Mouse (Mus musculus): ENCODE results near the gene Padi2. TPM values are rescaled to one million over a fixed set of nuclear protein-coding genes. Genes with fewer than 3 reads are reported as not detected.
A peak's percentile ranks its signal among the peaks of the same experiment; 100 is the strongest.

Padi2 gene
- polyA plus RNA-seq, 1 experiment from 2014 or later, result 3.8 TPM

DNA sequence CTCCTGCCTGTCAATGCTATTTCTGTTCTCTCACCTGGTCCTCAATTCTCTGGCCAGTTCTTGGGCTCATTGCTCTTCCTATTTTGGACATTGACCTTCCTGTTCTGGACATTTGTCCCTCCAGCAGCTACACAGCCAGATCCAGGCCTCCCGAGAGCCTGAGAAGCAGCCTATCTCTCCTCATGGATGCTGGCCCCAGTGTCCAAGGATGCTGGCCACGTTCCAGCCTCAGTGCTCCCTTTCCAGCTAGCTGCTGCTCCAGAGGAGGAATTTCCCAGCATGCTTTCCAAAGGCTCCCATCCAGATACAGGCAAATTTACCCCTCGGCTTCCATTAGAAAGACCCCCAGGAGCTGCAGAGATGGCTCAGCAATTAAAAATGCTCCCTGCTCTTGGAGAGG is 44.4 kb downstream of the Padi2 start:
- Histone ChIP-seq H3K9ac (ENCODE audit: low read depth, low read length) (no peak overlapping the region), H3K36me3 (ENCODE audit: control insufficient read depth, insufficient read depth, low read length) (no peaks in the 10 kb centered on the region), H3K9me3 (replicated peaks; ENCODE audit: control insufficient read depth, low read length) (no peaks in the 10 kb centered on the region), H3K27me3 (ENCODE audit: control insufficient read depth, insufficient read depth, low read length) (0 out of 2 replicates have a peak, but pooled peaks cover 2% of the 10 kb centered on the region), H3K4me1 (ENCODE audit: control insufficient read depth, insufficient read depth, low read length) (0 out of 2 replicates have a peak, but pooled peaks cover 2% of the 10 kb centered on the region), H3K4me2 (no peak overlapping the region), H3K27ac (ENCODE audit: low read depth, low read length) (no peak overlapping the region), H3K4me3 (ENCODE audit: low read depth, low read length) (no peak overlapping the region)
- 69% methylated on average over 3 of the region's 3 CpGs for WGBS (ENCODE audit: insufficient replicate concordance)
- no peak for ATAC-seq (replicated peaks; ENCODE audit: insufficient number of reproducible peaks, low FRiP score, low TSS enrichment)

DNA sequence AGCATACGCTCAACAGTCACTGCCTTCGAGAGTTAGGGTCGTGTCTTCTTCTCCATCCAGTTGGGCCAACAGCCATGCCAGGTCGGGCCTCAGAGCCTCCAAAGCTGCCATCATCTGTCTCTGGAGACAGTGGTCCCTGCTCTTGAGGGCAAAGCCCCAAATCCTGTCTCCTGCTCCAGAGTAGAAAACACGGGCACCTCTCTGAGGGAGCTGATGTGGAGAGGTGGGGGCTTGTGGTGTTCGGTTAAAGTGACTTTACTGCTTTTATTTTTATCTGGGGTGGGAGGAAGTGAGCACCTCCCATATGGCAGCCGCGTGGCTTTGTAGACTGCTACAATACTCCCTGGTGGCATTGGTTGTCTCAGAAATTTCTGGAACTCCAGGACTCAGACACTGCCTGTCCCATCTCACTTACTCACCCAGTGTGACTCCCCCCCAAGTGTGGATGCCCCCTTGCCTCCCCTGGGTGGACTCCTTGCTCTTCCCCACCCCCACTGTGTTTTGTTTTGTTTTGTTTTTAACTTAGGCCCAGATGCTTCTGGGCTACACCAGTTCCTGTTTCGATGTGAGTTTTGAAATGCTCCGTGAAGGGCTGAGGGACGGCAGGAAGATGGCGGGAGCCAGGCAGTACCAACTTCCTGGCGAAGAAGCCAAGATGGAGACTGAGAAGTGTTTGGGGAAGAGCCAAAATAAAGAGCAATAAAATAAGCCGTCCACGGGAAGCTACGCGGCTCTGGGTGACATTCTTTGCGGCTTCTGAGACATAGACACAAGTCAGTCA is 45.9 kb downstream of the Padi2 start:
- H3K4me3 ChIP-seq (ENCODE audit: low read depth, low read length), result no peak overlapping the region
- H3K9ac ChIP-seq (ENCODE audit: low read depth, low read length), result no peak overlapping the region
- H3K4me1 ChIP-seq (ENCODE audit: control insufficient read depth, insufficient read depth, low read length), result 0 out of 2 replicates have a peak, but pooled peaks cover 2% of the 10 kb centered on the region
- no peaks in the 10 kb centered on the region for H3K36me3 ChIP-seq (ENCODE audit: control insufficient read depth, insufficient read depth, low read length)
- 85% methylated on average over 18 of the region's 18 CpGs for WGBS (ENCODE audit: insufficient replicate concordance)
- H3K4me2 ChIP-seq, result no peak overlapping the region
- no peak overlapping the region for H3K27ac ChIP-seq (ENCODE audit: low read depth, low read length)
- ATAC-seq (replicated peaks; ENCODE audit: insufficient number of reproducible peaks, low FRiP score, low TSS enrichment), result no peak
- H3K27me3 ChIP-seq (ENCODE audit: control insufficient read depth, insufficient read depth, low read length), result no peaks in the 10 kb centered on the region
- H3K9me3 ChIP-seq (replicated peaks; ENCODE audit: control insufficient read depth, low read length), result no peaks in the 10 kb centered on the region

- Histone ChIP-seq H3K9me3 (replicated peaks; ENCODE audit: control insufficient read depth, low read length) (no peaks in the 10 kb centered on the region), H3K27ac (ENCODE audit: low read depth, low read length) (peak overlapping the region; percentile 50; the same call in 1 of the 2 replicates), H3K4me3 (ENCODE audit: low read depth, low read length) (peak overlapping the region; percentile 42), H3K9ac (ENCODE audit: low read depth, low read length) (peak overlapping the region; percentile 62), H3K36me3 (ENCODE audit: control insufficient read depth, insufficient read depth, low read length) (no peaks in the 10 kb centered on the region), H3K4me2 (peak overlapping the region; percentile 77), H3K27me3 (ENCODE audit: control insufficient read depth, insufficient read depth, low read length) (no peaks in the 10 kb centered on the region), H3K4me1 (ENCODE audit: control insufficient read depth, insufficient read depth, low read length) (peaks cover 9% of the 10 kb centered on the region; the same call in 1 of the 2 replicates)
- no peak for ATAC-seq (replicated peaks; ENCODE audit: insufficient number of reproducible peaks, low FRiP score, low TSS enrichment)
- WGBS (ENCODE audit: insufficient replicate concordance), result 14% methylated on average over 17 of the region's 17 CpGs
Measured at GRCm38 (mm10) chr4:140957131-140957702, 51.1 kb downstream of the Padi2 start.

DNA sequence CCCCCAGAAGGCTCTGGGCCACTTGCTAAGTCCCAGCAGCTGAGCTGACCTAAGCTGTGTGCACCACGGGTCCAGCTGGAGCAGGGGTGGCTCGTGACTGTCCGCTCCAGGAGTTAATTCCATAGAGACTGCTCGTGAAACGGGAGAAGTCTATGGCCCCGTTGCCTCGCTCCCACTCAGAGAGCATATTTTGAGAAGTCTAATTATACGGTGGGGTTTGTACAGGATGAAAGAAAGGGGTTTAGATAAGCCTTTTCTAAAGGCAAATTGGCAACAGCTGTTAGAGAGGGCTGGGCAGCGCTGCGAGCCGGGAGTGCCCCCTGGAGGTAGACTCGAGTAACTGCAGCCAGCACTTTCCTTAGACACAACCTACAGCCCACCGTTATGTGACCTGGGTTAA is 51.6 kb downstream of the Padi2 start:
- H3K9me3 ChIP-seq (replicated peaks; ENCODE audit: control insufficient read depth, low read length), result no peaks in the 10 kb centered on the region
- ATAC-seq (replicated peaks; ENCODE audit: insufficient number of reproducible peaks, low FRiP score, low TSS enrichment), result no peak
- H3K4me2 ChIP-seq, result peak overlapping the region; percentile 77
- no peaks in the 10 kb centered on the region for H3K36me3 ChIP-seq (ENCODE audit: control insufficient read depth, insufficient read depth, low read length)
- H3K4me3 ChIP-seq (ENCODE audit: low read depth, low read length), result peak overlapping the region; percentile 42
- H3K4me1 ChIP-seq (ENCODE audit: control insufficient read depth, insufficient read depth, low read length), result peaks cover 14% of the 10 kb centered on the region
- peak overlapping the region; percentile 50; the same call in 1 of the 2 replicates for H3K27ac ChIP-seq (ENCODE audit: low read depth, low read length)
- no peaks in the 10 kb centered on the region for H3K27me3 ChIP-seq (ENCODE audit: control insufficient read depth, insufficient read depth, low read length)
- WGBS (ENCODE audit: insufficient replicate concordance), result 2% methylated on average over 13 of the region's 13 CpGs
- peak overlapping the region; percentile 62 for H3K9ac ChIP-seq (ENCODE audit: low read depth, low read length)

GRCm38 (mm10) chr4:140958319-140958718 is 52.2 kb downstream of the Padi2 start:
- 51% methylated on average over 6 of the region's 6 CpGs for WGBS (ENCODE audit: insufficient replicate concordance)
- Histone ChIP-seq H3K27ac (ENCODE audit: low read depth, low read length) (no peak overlapping the region), H3K9me3 (replicated peaks; ENCODE audit: control insufficient read depth, low read length) (no peaks in the 10 kb centered on the region), H3K27me3 (ENCODE audit: control insufficient read depth, insufficient read depth, low read length) (no peaks in the 10 kb centered on the region), H3K4me3 (ENCODE audit: low read depth, low read length) (no peak overlapping the region), H3K9ac (ENCODE audit: low read depth, low read length) (no peak overlapping the region), H3K4me2 (peak overlapping the region; percentile 77; the same call in 1 of the 2 replicates), H3K4me1 (ENCODE audit: control insufficient read depth, insufficient read depth, low read length) (peaks cover 14% of the 10 kb centered on the region), H3K36me3 (ENCODE audit: control insufficient read depth, insufficient read depth, low read length) (no peaks in the 10 kb centered on the region)
- ATAC-seq (replicated peaks; ENCODE audit: insufficient number of reproducible peaks, low FRiP score, low TSS enrichment), result no peak

DNA sequence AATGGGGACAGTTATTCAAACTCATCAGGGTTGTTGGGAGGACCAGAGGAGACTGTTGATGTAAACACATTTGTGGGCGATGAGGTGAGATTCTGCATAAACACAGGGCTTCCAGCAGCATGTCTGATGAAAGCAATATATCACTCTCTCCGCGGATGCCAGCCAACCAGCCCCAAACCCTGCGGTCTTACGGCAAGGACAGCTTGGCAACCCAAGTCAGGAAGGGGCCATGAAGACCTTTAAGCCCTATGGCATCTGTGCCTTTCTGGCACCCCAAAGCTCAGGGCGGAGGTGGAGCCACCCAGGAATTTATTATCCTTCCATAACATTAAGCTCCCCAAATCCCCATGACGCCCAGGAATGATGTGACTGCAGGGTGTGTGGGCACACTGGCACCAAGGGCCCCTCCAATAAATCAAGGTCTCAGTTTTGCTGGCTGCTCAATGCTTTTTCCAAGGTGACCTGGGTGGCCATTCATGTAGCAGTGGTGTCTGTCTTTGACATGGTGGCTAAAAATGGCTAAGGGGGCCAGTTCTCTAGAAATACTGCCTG is 53.1 kb downstream of the Padi2 start:
- Histone ChIP-seq H3K27ac (ENCODE audit: low read depth, low read length) (no peak overlapping the region), H3K4me3 (ENCODE audit: low read depth, low read length) (no peak overlapping the region), H3K36me3 (ENCODE audit: control insufficient read depth, insufficient read depth, low read length) (no peaks in the 10 kb centered on the region), H3K9me3 (replicated peaks; ENCODE audit: control insufficient read depth, low read length) (no peaks in the 10 kb centered on the region), H3K9ac (ENCODE audit: low read depth, low read length) (no peak overlapping the region), H3K27me3 (ENCODE audit: control insufficient read depth, insufficient read depth, low read length) (no peaks in the 10 kb centered on the region), H3K4me2 (no peak overlapping the region), H3K4me1 (ENCODE audit: control insufficient read depth, insufficient read depth, low read length) (peaks cover 19% of the 10 kb centered on the region)
- WGBS (ENCODE audit: insufficient replicate concordance), result 82% methylated on average over 7 of the region's 7 CpGs
- no peak for ATAC-seq (replicated peaks; ENCODE audit: insufficient number of reproducible peaks, low FRiP score, low TSS enrichment)

GRCm38 (mm10) chr4:140959715-140960479 is 53.8 kb downstream of the Padi2 start:
- H3K27ac ChIP-seq (ENCODE audit: low read depth, low read length), result no peak overlapping the region
- ATAC-seq (replicated peaks; ENCODE audit: insufficient number of reproducible peaks, low FRiP score, low TSS enrichment), result no peak
- no peak overlapping the region for H3K4me2 ChIP-seq
- no peak overlapping the region for H3K9ac ChIP-seq (ENCODE audit: low read depth, low read length)
- H3K9me3 ChIP-seq (replicated peaks; ENCODE audit: control insufficient read depth, low read length), result no peaks in the 10 kb centered on the region
- no peak overlapping the region for H3K4me3 ChIP-seq (ENCODE audit: low read depth, low read length)
- no peaks in the 10 kb centered on the region for H3K36me3 ChIP-seq (ENCODE audit: control insufficient read depth, insufficient read depth, low read length)
- WGBS (ENCODE audit: insufficient replicate concordance), result 81% methylated on average over 10 of the region's 10 CpGs
- H3K27me3 ChIP-seq (ENCODE audit: control insufficient read depth, insufficient read depth, low read length), result no peaks in the 10 kb centered on the region
- peaks cover 25% of the 10 kb centered on the region for H3K4me1 ChIP-seq (ENCODE audit: control insufficient read depth, insufficient read depth, low read length)

- Histone ChIP-seq H3K4me2 (peak within 1 kb of the TSS; percentile 85), H3K27me3 (ENCODE audit: control insufficient read depth, insufficient read depth, low read length) (no peaks in the 10 kb centered on the region), H3K36me3 (ENCODE audit: control insufficient read depth, insufficient read depth, low read length) (no peaks in the 10 kb centered on the region), H3K4me1 (ENCODE audit: control insufficient read depth, insufficient read depth, low read length) (peaks cover 25% of the 10 kb centered on the region), H3K9me3 (replicated peaks; ENCODE audit: control insufficient read depth, low read length) (no peaks in the 10 kb centered on the region), H3K4me3 (ENCODE audit: low read depth, low read length) (peak within 1 kb of the TSS; percentile 98), H3K9ac (ENCODE audit: low read depth, low read length) (peak within 1 kb of the TSS; percentile 98), H3K27ac (ENCODE audit: low read depth, low read length) (peak within 1 kb of the TSS; percentile 88)
- ATAC-seq (replicated peaks; ENCODE audit: insufficient number of reproducible peaks, low FRiP score, low TSS enrichment), result peak; percentile 92
- 3% methylated on average over 37 of the region's 37 CpGs for WGBS (ENCODE audit: insufficient replicate concordance)
Measured at GRCm38 (mm10) chr4:140960781-140961466, 54.8 kb downstream of the Padi2 start, which contains the start of gene Sdhb. Sdhb (plus strand) TSS chr4:140961203.
